Comparison of ENCODE assay signal across 10 mouse cellular contexts in the genomic region with DNA sequence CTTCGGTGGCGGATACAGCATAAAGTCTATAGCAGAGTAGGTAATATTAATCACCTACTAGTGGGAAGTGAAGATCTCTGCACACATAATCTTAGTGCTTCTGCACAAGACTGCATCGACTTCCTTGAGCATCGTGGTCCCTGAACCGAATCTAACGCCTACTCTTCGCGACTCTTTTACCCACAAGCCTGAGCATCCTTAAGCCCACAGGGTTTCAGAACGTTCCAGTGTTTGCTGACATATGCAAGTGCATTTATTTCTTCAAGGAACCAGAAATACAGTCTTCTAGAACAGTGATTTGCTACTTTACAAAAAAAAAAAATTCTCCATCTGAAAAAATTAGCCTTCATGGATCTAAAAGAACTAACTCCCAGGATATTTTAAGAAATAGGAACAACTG.
"Had no signal": no experiment of that assay in that cellular context is flagged by ENCODE, and none has a peak within 500 bp of the region (broad histone marks: within the 10 kb centered on the region; RNA-seq: fewer than 3 reads in every experiment).

No protein-coding gene starts in this region.

- DNase-seq: liver, postnatal 0 days; lung, adult 2 months; lung, postnatal 14 days; lung, postnatal 36 days; thymus, adult 18-20 months; thymus, postnatal 14 days; thymus, postnatal 36 days had no signal

- ATAC-seq: liver, postnatal 0 days; lung, postnatal 0 days; midbrain, embryonic 13.5 days; midbrain, embryonic 15.5 days had no signal
